ENCODE assay signal across 7 mouse cellular contexts in genomic region chr11:23666526-23666925, GRCm38 (mm10). TPM values are rescaled to one million over a fixed set of nuclear protein-coding genes. Genes with fewer than 3 reads are reported as not detected.
DNase-seq lines count a peak whose midpoint lies in the region; ATAC-seq lines count a peak whose summit lies in the region.

No protein-coding gene starts in this region.

- no peaks in the 10 kb centered on the region for H3K36me3 ChIP-seq in lung, embryonic 16.5 days (ENCODE audit: control insufficient read depth, insufficient read depth, low read length)
- H3K36me3 ChIP-seq in forebrain, embryonic 11.5 days (ENCODE audit: control insufficient read depth, insufficient read depth, low read length), result no peaks in the 10 kb centered on the region
- peaks cover 16% of the 10 kb centered on the region; the same call in 1 of the 2 replicates for H3K36me3 ChIP-seq in limb, embryonic 12.5 days
- 0 out of 2 replicates have a peak, but pooled peaks cover 3% of the 10 kb centered on the region for H3K36me3 ChIP-seq in stomach, embryonic 14.5 days (ENCODE audit: control insufficient read depth, insufficient read depth, low read length)

- peak overlapping the region; percentile 91 for H3K4me3 ChIP-seq in lung, embryonic 16.5 days (ENCODE audit: low read length)
- H3K4me3 ChIP-seq in forebrain, embryonic 11.5 days (ENCODE audit: low read depth, low read length), result peak overlapping the region; percentile 91
- H3K4me3 ChIP-seq in limb, embryonic 12.5 days (replicated peaks), result peak overlapping the region; percentile 84
- peak overlapping the region; percentile 71 for H3K4me3 ChIP-seq in stomach, embryonic 14.5 days (ENCODE audit: low read depth, low read length)

- no peaks in the 10 kb centered on the region for H3K9me3 ChIP-seq in lung, embryonic 16.5 days (ENCODE audit: control insufficient read depth, low read length)
- no peaks in the 10 kb centered on the region for H3K9me3 ChIP-seq in forebrain, embryonic 11.5 days (ENCODE audit: control insufficient read depth, low read length)
- no peaks in the 10 kb centered on the region for H3K9me3 ChIP-seq in limb, embryonic 12.5 days
- H3K9me3 ChIP-seq in stomach, embryonic 14.5 days (ENCODE audit: control insufficient read depth, low read depth, low read length), result no peaks in the 10 kb centered on the region

- 5% methylated on average over 5 of the region's 5 CpGs for WGBS in lung, embryonic 16.5 days
- WGBS in forebrain, embryonic 11.5 days, result 12% methylated on average over 5 of the region's 5 CpGs
- WGBS in limb, embryonic 12.5 days, result 10% methylated on average over 5 of the region's 5 CpGs
- 3% methylated on average over 5 of the region's 5 CpGs for WGBS in stomach, embryonic 14.5 days

- H3K4me2 ChIP-seq in lung, embryonic 16.5 days (ENCODE audit: low read depth, low read length), result peak overlapping the region; percentile 77
- peak overlapping the region; percentile 64 for H3K4me2 ChIP-seq in forebrain, embryonic 11.5 days (ENCODE audit: low read depth, low read length, severe bottlenecking)
- peak overlapping the region; percentile 62 for H3K4me2 ChIP-seq in limb, embryonic 12.5 days
- H3K4me2 ChIP-seq in stomach, embryonic 14.5 days (replicated peaks; ENCODE audit: low read depth, low read length), result peak overlapping the region; percentile 62

- H3K27me3 ChIP-seq in lung, embryonic 16.5 days (ENCODE audit: control insufficient read depth, insufficient read depth, low read depth, low read length), result no peaks in the 10 kb centered on the region
- H3K27me3 ChIP-seq in forebrain, embryonic 11.5 days (ENCODE audit: control insufficient read depth, insufficient read depth, low read length), result no peaks in the 10 kb centered on the region
- no peaks in the 10 kb centered on the region for H3K27me3 ChIP-seq in limb, embryonic 12.5 days
- H3K27me3 ChIP-seq in stomach, embryonic 14.5 days (ENCODE audit: control insufficient read depth, insufficient read depth, low read length), result no peaks in the 10 kb centered on the region

- peaks cover 2% of the 10 kb centered on the region for H3K4me1 ChIP-seq in lung, embryonic 16.5 days (replicated peaks; ENCODE audit: control insufficient read depth, insufficient read depth, low read length)
- no peaks in the 10 kb centered on the region for H3K4me1 ChIP-seq in forebrain, embryonic 11.5 days (replicated peaks; ENCODE audit: control insufficient read depth, insufficient read depth, low read length)
- peaks cover 20% of the 10 kb centered on the region for H3K4me1 ChIP-seq in limb, embryonic 12.5 days (replicated peaks)
- no peaks in the 10 kb centered on the region for H3K4me1 ChIP-seq in stomach, embryonic 14.5 days (ENCODE audit: control insufficient read depth, insufficient read depth, low read length)

- no peak for ATAC-seq in lung, embryonic 16.5 days (ENCODE audit: low read depth)
- no peak; the same call in 1 of the 2 replicates for ATAC-seq in forebrain, embryonic 11.5 days (replicated peaks; ENCODE audit: low FRiP score)
- ATAC-seq in limb, embryonic 12.5 days (ENCODE audit: insufficient number of reproducible peaks, insufficient read depth, low FRiP score, low TSS enrichment, low read depth), result no peak
- no peak for ATAC-seq in stomach, embryonic 14.5 days (ENCODE audit: insufficient number of reproducible peaks, insufficient read depth, low FRiP score, low read depth)

- peak overlapping the region; percentile 93 for H3K9ac ChIP-seq in lung, embryonic 16.5 days (ENCODE audit: low read length)
- H3K9ac ChIP-seq in forebrain, embryonic 11.5 days (ENCODE audit: low read length), result peak overlapping the region; percentile 90
- peak overlapping the region; percentile 93 for H3K9ac ChIP-seq in limb, embryonic 12.5 days (replicated peaks)
- peak overlapping the region; percentile 69 for H3K9ac ChIP-seq in stomach, embryonic 14.5 days (replicated peaks; ENCODE audit: low read depth, low read length)

- peak overlapping the region; percentile 95 for H3K27ac ChIP-seq in lung, embryonic 16.5 days (ENCODE audit: low read length)
- peak overlapping the region; percentile 78 for H3K27ac ChIP-seq in forebrain, embryonic 11.5 days (ENCODE audit: low read depth, low read length)
- H3K27ac ChIP-seq in limb, embryonic 12.5 days, result peak overlapping the region; percentile 95
- H3K27ac ChIP-seq in stomach, embryonic 14.5 days (ENCODE audit: low read length), result peak overlapping the region; percentile 94

- DNase-seq in lung, postnatal 14 days, result no peak
- no peak for DNase-seq in forebrain, embryonic 11.5 days (ENCODE audit: low spot score)
- no peak for DNase-seq in frontal cortex, adult 2 months (ENCODE audit: extremely low spot score in 1 of 2, low spot score in 1 of 2)
- DNase-seq in right cerebral cortex, adult 18-20 months, result no peak

RNA-seq across cellular contexts. Expression of gene Pex13, which starts 0.8 kb away (rescaled TPM):
- polyA plus RNA-seq in lung, embryonic 16.5 days (2015; fragmentation: Nextera tagmentation; extraction: Ambion mirVana), result 29.8 and 31.2 TPM in 2 replicates
- polyA plus RNA-seq in forebrain, embryonic 11.5 days (2014; fragmentation: Nextera tagmentation; extraction: Ambion mirVana), result 42.8 and 43.6 TPM in 2 replicates
- 47.9 and 49.7 TPM in 2 replicates for polyA plus RNA-seq in limb, embryonic 12.5 days (2016; fragmentation: Nextera tagmentation; extraction: Ambion mirVana)
- polyA plus RNA-seq in stomach, embryonic 14.5 days (2014; fragmentation: Nextera tagmentation; extraction: Ambion mirVana), result 28.8 and 35.2 TPM in 2 replicates
- polyA plus RNA-seq in frontal cortex, adult 2 months (2012; rRNA removed), result 13.4 and 15.8 TPM in 2 replicates

RNA-seq across cellular contexts. Expression of gene Pus10, which starts 1.1 kb away (rescaled TPM):
- 17.7 and 21.3 TPM in 2 replicates for polyA plus RNA-seq in lung, embryonic 16.5 days (2015; fragmentation: Nextera tagmentation; extraction: Ambion mirVana)
- polyA plus RNA-seq in forebrain, embryonic 11.5 days (2014; fragmentation: Nextera tagmentation; extraction: Ambion mirVana), result 23.6 and 30.8 TPM in 2 replicates
- polyA plus RNA-seq in limb, embryonic 12.5 days (2016; fragmentation: Nextera tagmentation; extraction: Ambion mirVana), result 30.6 and 31.1 TPM in 2 replicates
- 21.5 and 24.3 TPM in 2 replicates for polyA plus RNA-seq in stomach, embryonic 14.5 days (2014; fragmentation: Nextera tagmentation; extraction: Ambion mirVana)
- polyA plus RNA-seq in frontal cortex, adult 2 months (2012; rRNA removed), result 10.1 and 12.5 TPM in 2 replicates

RNA-seq across cellular contexts. Expression of gene 0610010F05Rik, which starts 33.1 kb away (rescaled TPM):
- polyA plus RNA-seq in lung, embryonic 16.5 days (2015; fragmentation: Nextera tagmentation; extraction: Ambion mirVana), result 18.4 and 20.6 TPM in 2 replicates
- polyA plus RNA-seq in forebrain, embryonic 11.5 days (2014; fragmentation: Nextera tagmentation; extraction: Ambion mirVana), result 56.8 and 59.8 TPM in 2 replicates
- 27.0 and 28.0 TPM in 2 replicates for polyA plus RNA-seq in limb, embryonic 12.5 days (2016; fragmentation: Nextera tagmentation; extraction: Ambion mirVana)
- polyA plus RNA-seq in stomach, embryonic 14.5 days (2014; fragmentation: Nextera tagmentation; extraction: Ambion mirVana), result 32.0 and 35.5 TPM in 2 replicates
- polyA plus RNA-seq in frontal cortex, adult 2 months (2012; rRNA removed), result 21.9 and 24.2 TPM in 2 replicates
